Mouse (Mus musculus): Measurements from ENCODE around the gene Carm1. TPM values are rescaled to one million over a fixed set of nuclear protein-coding genes. Genes with fewer than 3 reads are reported as not detected.

The Carm1 gene
- polyA plus RNA-seq, 1 experiment from 2014 or later = 46.7 TPM

- H3K4me1 ChIP-seq = peaks cover 28% of the 10 kb centered on the region
- H3K36me3 ChIP-seq (replicated peaks) = no peaks in the 10 kb centered on the region
- peak overlapping the region; percentile 92 for H3K4me3 ChIP-seq
- H3K9ac ChIP-seq = peak overlapping the region; percentile 98
- WGBS = 2% methylated on average over 9 of the region's 9 CpGs
- H3K4me2 ChIP-seq = peak overlapping the region; percentile 52
- H3K27me3 ChIP-seq (replicated peaks) = no peaks in the 10 kb centered on the region
- H3K9me3 ChIP-seq = no peaks in the 10 kb centered on the region
- peak overlapping the region; percentile 98 for H3K27ac ChIP-seq
- peak; percentile 63; the same call in 1 of the 2 replicates for ATAC-seq (replicated peaks)
Measured at GRCm38 (mm10) chr9:21545351-21545915, 1.3 kb upstream of the Carm1 start.

DNA sequence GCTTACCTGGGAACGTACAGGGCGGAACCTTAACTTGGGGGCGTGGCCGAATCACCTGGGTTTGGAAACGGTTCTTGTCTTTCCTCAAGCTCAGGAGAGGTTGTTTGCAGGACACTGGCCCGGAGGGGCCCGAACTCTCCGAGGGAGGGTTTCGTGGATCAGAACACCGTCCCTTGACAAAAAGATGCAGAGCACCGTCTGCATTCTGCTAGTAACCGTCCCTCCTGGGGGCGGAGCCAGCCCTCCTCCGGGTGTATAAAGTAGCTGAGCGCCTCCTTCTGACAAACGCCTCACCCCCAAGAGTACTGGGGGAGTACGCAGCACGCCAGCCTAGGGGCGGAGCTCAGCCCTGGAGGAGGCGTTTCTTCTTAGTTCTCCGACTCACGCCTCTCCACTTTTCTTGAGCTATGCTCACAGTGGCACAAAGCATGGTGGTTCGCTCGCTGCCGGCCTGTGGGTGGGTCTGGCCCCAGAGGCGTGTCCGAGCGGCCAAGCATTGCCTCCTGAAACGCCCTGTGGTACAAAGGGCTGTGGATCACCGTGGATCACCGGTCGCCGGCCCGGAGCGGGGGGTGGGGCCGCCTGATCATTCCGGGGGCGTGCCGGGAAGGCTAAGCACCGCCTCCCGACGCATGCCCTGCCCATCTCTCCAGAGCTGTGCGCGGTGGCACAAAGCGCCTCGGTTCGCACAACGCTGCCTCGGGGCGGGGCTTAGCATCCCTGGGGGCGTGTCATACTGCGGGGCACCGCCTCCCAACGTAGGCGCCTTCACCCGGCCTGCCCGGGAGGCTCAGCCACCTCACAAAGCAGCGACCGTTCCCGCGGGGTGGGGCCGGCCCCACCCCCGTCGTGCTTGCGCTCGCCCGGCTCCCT lies 542 bp upstream of the Carm1 start:
- Histone ChIP-seq H3K27ac (peak overlapping the region; percentile 98), H3K4me3 (peak overlapping the region; percentile 92), H3K4me2 (peak overlapping the region; percentile 52), H3K4me1 (peaks cover 28% of the 10 kb centered on the region), H3K27me3 (replicated peaks) (no peaks in the 10 kb centered on the region), H3K36me3 (replicated peaks) (no peaks in the 10 kb centered on the region), H3K9me3 (no peaks in the 10 kb centered on the region), H3K9ac (peak overlapping the region; percentile 98)
- WGBS = under 1% methylated on average over 67 of the region's 67 CpGs
- ATAC-seq (replicated peaks) = peak; percentile 95

DNA sequence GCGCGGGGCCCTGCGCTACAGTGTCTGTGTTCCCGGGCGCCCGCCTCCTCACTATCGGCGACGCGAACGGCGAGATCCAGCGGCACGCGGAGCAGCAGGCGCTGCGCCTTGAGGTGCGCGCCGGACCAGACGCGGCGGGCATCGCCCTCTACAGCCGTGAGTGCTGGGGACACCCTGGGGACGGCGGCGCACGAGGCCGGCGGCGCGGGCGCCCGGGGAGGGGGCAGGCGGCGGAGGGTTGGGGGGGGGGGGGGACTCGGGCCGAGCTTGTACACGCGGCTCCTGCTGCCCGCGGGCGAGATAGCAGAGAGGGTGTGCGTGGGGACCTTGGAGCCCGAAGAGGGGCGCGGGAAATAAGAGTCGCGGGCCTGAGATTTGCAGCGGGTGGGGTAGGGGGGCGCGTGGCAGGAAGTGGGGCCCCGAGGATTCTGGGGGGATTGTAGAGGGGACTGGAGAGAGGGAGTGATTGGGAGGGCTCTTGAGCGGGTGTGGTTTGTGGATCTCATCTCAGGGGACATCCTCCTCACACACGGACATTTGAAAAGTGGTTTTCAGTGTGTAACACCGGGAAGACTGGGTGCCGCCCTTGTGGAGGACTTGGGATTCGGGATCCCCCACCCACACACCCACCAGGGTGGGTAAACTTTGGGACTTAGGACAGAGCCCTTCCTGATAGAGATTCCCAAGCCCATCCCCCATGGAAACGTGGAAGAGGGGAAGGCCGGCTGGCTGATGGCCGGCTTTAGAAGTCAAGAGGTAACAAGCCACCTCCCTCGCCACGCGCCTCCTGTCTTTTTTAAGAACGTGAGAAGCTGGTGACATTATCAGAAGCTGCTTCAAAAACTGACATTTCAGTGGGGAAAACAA lies 614 bp downstream of the Carm1 start:
- peaks cover 28% of the 10 kb centered on the region for H3K4me1 ChIP-seq
- peak overlapping the region; percentile 52 for H3K4me2 ChIP-seq
- H3K9ac ChIP-seq = peak overlapping the region; percentile 98
- no peaks in the 10 kb centered on the region for H3K27me3 ChIP-seq (replicated peaks)
- peak overlapping the region; percentile 98 for H3K27ac ChIP-seq
- WGBS = under 1% methylated on average over 42 of the region's 66 CpGs
- peak; percentile 53 for ATAC-seq (replicated peaks)
- no peaks in the 10 kb centered on the region for H3K9me3 ChIP-seq
- no peaks in the 10 kb centered on the region for H3K36me3 ChIP-seq (replicated peaks)
- H3K4me3 ChIP-seq = peak overlapping the region; percentile 92

- Histone ChIP-seq H3K27ac (no peak overlapping the region), H3K4me1 (peaks cover 20% of the 10 kb centered on the region), H3K9ac (no peak overlapping the region), H3K9me3 (no peaks in the 10 kb centered on the region), H3K27me3 (replicated peaks) (no peaks in the 10 kb centered on the region), H3K4me3 (no peak overlapping the region), H3K36me3 (replicated peaks) (no peaks in the 10 kb centered on the region), H3K4me2 (no peak overlapping the region)
- no peak for ATAC-seq (replicated peaks)
- 93% methylated on average over 2 of the region's 2 CpGs for WGBS
Measured at GRCm38 (mm10) chr9:21551049-21551448, 4.4 kb downstream of the Carm1 start.

DNA sequence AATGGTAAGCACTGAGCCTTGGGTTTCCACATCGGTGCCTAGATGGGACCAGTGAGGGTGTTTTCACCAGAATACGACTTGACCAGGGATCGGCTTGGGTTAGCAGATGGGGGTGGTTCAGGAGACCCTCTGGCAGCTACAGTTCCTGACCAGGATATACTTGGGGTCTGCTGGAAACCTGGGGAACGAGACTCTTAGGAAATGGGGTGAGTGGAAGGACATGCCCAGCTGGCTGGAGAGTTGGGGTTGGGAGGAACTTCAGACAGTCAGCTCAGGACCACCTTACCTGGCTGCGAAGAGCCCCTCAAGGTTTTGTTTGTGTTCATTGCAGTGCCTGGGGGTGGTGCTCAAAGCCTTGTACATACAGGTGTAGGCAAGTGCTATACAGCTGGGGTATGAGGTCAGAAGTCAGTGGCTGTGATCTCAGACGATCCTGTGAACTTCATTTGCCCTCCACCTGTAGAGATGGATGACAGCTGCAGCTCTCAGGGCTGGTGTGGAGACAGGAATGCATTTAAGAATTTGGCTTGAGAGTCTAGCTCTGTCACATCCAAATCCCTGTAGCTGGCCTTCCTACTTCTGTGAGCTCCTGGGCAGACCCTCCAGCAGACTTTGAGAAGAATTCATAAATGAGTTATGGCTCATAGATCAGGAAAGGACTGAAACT lies 7.0 kb downstream of the Carm1 start:
- no peaks in the 10 kb centered on the region for H3K27me3 ChIP-seq (replicated peaks)
- H3K36me3 ChIP-seq (replicated peaks) = no peaks in the 10 kb centered on the region
- no peak for ATAC-seq (replicated peaks)
- H3K4me2 ChIP-seq = no peak overlapping the region
- no peak overlapping the region for H3K9ac ChIP-seq
- H3K9me3 ChIP-seq = no peaks in the 10 kb centered on the region
- no peak overlapping the region for H3K4me3 ChIP-seq
- H3K27ac ChIP-seq = no peak overlapping the region
- WGBS = 91% methylated on average over 6 of the region's 6 CpGs
- peaks cover 21% of the 10 kb centered on the region for H3K4me1 ChIP-seq

- Histone ChIP-seq H3K9ac (no peak overlapping the region), H3K36me3 (replicated peaks) (no peaks in the 10 kb centered on the region), H3K27ac (no peak overlapping the region), H3K4me3 (no peak overlapping the region), H3K4me2 (no peak overlapping the region), H3K9me3 (no peaks in the 10 kb centered on the region), H3K4me1 (peaks cover 11% of the 10 kb centered on the region), H3K27me3 (replicated peaks) (no peaks in the 10 kb centered on the region)
- WGBS = 86% methylated on average over 6 of the region's 6 CpGs
- no peak for ATAC-seq (replicated peaks)
Measured at GRCm38 (mm10) chr9:21555198-21555742, 8.6 kb downstream of the Carm1 start.

- no peak overlapping the region for H3K9ac ChIP-seq
- no peak overlapping the region for H3K4me2 ChIP-seq
- WGBS = 90% methylated on average over 2 of the region's 2 CpGs
- no peaks in the 10 kb centered on the region for H3K36me3 ChIP-seq (replicated peaks)
- H3K4me3 ChIP-seq = no peak overlapping the region
- H3K4me1 ChIP-seq = peaks cover 10% of the 10 kb centered on the region
- no peaks in the 10 kb centered on the region for H3K9me3 ChIP-seq
- no peaks in the 10 kb centered on the region for H3K27me3 ChIP-seq (replicated peaks)
- ATAC-seq (replicated peaks) = no peak
- no peak overlapping the region for H3K27ac ChIP-seq
Measured at GRCm38 (mm10) chr9:21556996-21557395, 10.3 kb downstream of the Carm1 start.

- Histone ChIP-seq H3K4me3 (no peak overlapping the region), H3K36me3 (replicated peaks) (no peaks in the 10 kb centered on the region), H3K9me3 (no peaks in the 10 kb centered on the region), H3K4me1 (peaks cover 10% of the 10 kb centered on the region), H3K27ac (no peak overlapping the region), H3K27me3 (replicated peaks) (no peaks in the 10 kb centered on the region), H3K9ac (no peak overlapping the region), H3K4me2 (no peak overlapping the region)
- WGBS = 87% methylated on average over 2 of the region's 2 CpGs
- ATAC-seq (replicated peaks) = no peak
Measured at GRCm38 (mm10) chr9:21557556-21557955, 10.9 kb downstream of the Carm1 start.

GRCm38 (mm10) chr9:21558366-21558765 lies 11.7 kb downstream of the Carm1 start:
- H3K4me1 ChIP-seq = peaks cover 10% of the 10 kb centered on the region
- H3K4me2 ChIP-seq = no peak overlapping the region
- 80% methylated on average over 4 of the region's 4 CpGs for WGBS
- no peaks in the 10 kb centered on the region for H3K36me3 ChIP-seq (replicated peaks)
- no peaks in the 10 kb centered on the region for H3K27me3 ChIP-seq (replicated peaks)
- no peak overlapping the region for H3K4me3 ChIP-seq
- no peak overlapping the region for H3K27ac ChIP-seq
- no peaks in the 10 kb centered on the region for H3K9me3 ChIP-seq
- no peak overlapping the region for H3K9ac ChIP-seq
- no peak for ATAC-seq (replicated peaks)

DNA sequence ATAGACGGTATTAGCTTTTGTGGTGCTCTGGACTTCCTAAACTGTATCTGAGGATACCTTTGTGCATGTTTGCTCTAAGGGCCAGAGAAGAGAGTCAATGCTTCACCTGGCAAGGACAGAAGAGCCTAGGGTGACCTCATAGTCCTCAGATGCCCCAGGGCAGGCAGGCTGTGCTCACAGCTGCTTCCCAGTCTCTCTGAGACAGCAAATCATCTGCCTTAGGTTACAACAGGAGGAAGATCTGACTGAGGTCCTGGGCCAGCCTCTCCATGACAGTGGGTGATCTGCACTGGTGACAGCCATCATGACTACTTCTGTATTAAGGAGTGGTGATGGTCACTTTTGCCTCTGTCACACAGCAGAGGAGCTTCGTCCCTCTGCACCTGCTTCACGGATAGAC lies 12.5 kb downstream of the Carm1 start:
- H3K4me2 ChIP-seq = no peak overlapping the region
- no peaks in the 10 kb centered on the region for H3K9me3 ChIP-seq
- peaks cover 10% of the 10 kb centered on the region for H3K4me1 ChIP-seq
- H3K4me3 ChIP-seq = no peak overlapping the region
- H3K27ac ChIP-seq = no peak overlapping the region
- H3K27me3 ChIP-seq (replicated peaks) = no peaks in the 10 kb centered on the region
- WGBS = 96% methylated on average over 3 of the region's 3 CpGs
- ATAC-seq (replicated peaks) = no peak
- H3K9ac ChIP-seq = no peak overlapping the region
- no peaks in the 10 kb centered on the region for H3K36me3 ChIP-seq (replicated peaks)

- Histone ChIP-seq H3K36me3 (replicated peaks) (peaks cover 2% of the 10 kb centered on the region; the same call in 1 of the 2 replicates), H3K27ac (no peak overlapping the region), H3K4me3 (no peak overlapping the region), H3K4me2 (no peak overlapping the region), H3K27me3 (replicated peaks) (no peaks in the 10 kb centered on the region), H3K9me3 (no peaks in the 10 kb centered on the region), H3K4me1 (no peaks in the 10 kb centered on the region), H3K9ac (no peak overlapping the region)
- ATAC-seq (replicated peaks) = no peak
- 75% methylated on average over 1 of the region's 1 CpGs for WGBS
Measured at GRCm38 (mm10) chr9:21564420-21564819, 17.7 kb downstream of the Carm1 start.

Measured in midbrain, embryonic 15.5 days (tissue).